Mouse (Mus musculus) E14TG2a.4 (cell line): ENCODE results near the gene D630003M21Rik.

Experiments
- CTCF ChIP-seq: conservative IDR thresholded peaks from 2 replicates; pipeline ENCODE4 v1.5.1; 2014; ENCODE audit warnings: low read length
- NANOG ChIP-seq: IDR thresholded peaks from 2 replicates; pipeline ENCODE4 v1.6.1; 2014; ENCODE audit warnings: borderline replicate concordance, low read length, mixed read lengths

DNA sequence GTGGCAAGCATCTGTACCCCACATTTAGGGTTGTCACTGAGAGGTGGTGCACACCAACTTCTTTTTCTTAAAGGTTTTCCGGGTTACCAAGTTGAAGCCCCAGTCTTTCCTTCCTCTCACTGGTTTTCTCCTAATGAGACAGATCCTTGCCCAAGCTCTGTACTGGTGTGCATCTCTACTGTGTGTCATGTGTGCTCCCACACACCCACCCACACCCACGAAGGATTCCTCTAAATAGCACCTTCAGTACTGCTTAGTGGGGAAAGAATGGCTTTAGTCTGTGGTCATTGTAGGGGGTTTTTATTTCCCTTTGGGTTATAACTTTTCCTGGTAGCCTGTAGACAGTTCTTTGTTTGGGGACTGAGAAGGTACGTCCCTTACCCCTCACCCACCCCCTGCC is 35.9 kb upstream of the D630003M21Rik start:
- TF ChIP-seq CTCF (no peak), NANOG (no peak)
